Mouse (Mus musculus) cerebellum, adult 2 months (tissue): ENCODE data around the gene Nlgn1.

Experiments used
- CTCF ChIP-seq: fragments of 200-500 bp; IDR thresholded peaks from 2 replicates; pipeline ENCODE4 v1.5.1; 2011; ENCODE audit warnings: low read depth, mild to moderate bottlenecking, control low read depth, low read length, moderate library complexity, borderline replicate concordance; ENCODE audit not compliant: insufficient read depth
- POLR2A ChIP-seq: fragments of 200-500 bp; IDR thresholded peaks from 2 replicates; pipeline ENCODE4 v1.6.1; 2011; ENCODE audit warnings: low read length, control low read depth, borderline replicate concordance; ENCODE audit not compliant: insufficient read depth

GRCm38 (mm10) chr3:25672779-25673178 is 659.5 kb downstream of the Nlgn1 start:
- TF ChIP-seq CTCF (no peak), POLR2A (no peak)
